Mouse (Mus musculus): ENCODE results near the gene Ppp2r5b.

GRCm38 (mm10) chr19:6241274-6242107 lies 5.8 kb upstream of the Ppp2r5b start, which contains the start of gene Atg2a:
- TF ChIP-seq CTCF (IDR thresholded peaks at IDR 0.05; ENCODE audit: low read depth) (peak; percentile 25), EP300 (optimal IDR thresholded peaks at IDR 0.05) (no peak)

Measured in stomach, postnatal 0 days (tissue).